Mouse (Mus musculus) spleen, postnatal 36 days (tissue): ENCODE measurements around the gene Pde10a.

Experiments
- DNase-seq, 2 experiments: peaks; one replicate each; pipeline ENCODE4 v3.0.0; 2022; ENCODE audit warnings: low spot score in 2 of 2, mixed read lengths in 1 of 2

Pde10a gene

DNA sequence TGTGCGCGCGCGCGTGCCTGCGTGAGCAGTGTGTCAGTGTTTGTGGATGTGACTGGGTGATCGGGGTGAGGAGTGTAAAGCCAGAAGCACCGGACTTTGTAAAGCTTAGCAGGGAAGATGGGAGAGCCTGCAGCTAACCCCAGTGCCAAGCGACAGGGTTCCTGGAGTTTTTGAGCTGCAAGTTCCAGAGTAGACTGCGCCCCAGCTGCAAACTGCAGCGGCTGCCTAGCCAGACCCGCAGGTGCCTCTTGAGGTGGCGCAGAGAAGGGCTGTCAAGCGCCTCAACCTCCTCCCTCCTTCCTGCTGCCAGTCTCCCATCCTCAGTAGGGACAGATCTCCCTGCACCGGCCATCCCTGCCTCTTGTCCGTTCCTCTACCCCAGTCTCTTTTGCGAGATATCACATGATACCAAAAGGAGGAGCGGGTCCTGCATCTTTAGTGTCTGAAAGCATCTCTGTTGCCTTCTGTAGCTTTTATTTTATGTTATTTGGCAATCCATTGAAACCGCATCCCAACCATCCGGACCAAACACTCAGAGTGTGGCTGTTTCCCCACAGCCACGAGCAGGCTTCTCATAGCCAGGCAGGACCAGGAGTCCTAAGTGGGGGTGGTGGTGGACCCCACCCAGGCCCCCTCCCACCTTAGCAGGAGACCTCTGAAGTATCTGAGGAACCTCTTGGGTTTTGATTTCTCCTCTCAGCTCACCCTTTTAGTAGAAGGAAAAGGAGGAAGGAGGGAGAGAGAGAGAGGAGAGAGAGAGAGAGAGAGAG lies 984 bp downstream of the Pde10a start:
- no peak for DNase-seq

DNA sequence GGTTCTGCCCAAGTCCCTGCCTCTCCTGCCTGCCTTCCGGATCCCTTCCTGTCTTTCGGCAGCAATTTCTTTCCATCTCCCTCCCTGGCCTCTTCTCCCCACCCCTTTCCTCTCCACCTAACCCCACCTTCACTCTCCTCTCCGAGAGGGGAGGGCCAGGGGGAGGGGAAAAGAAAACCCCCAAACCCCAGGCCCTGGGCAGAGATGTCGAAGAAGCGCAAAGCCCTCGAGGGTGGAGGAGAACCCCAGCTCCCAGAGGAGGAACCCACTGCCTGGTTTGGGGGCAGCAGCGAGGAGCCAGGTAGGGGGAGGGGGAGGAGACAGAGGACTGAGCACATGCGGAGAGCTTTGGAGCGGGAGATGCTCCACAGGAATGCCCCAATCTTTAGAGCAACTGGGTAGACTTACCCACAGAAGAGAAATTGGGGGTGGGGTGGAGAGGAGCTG lies 1.7 kb downstream of the Pde10a start:
- no peak for DNase-seq

DNA sequence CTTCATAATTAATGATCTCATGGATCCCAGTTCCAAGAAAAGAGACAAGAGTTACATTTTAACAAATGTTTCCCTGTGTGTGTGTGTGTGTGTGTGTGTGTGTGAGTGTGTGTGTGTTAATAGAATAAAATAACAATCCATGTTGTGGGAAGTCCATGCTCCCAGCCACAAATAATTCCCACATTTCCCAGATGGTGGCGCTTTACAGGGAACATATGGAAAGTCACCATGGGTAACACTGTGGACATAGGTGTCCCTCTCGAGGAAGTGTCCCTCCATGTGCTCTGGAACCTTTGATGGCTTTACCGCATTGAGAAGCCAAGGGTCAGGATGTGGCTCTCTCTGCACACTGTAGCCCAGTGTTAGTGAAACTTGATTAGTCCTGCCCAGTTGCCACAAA lies 3.5 kb downstream of the Pde10a start:
- DNase-seq = no peak

DNA sequence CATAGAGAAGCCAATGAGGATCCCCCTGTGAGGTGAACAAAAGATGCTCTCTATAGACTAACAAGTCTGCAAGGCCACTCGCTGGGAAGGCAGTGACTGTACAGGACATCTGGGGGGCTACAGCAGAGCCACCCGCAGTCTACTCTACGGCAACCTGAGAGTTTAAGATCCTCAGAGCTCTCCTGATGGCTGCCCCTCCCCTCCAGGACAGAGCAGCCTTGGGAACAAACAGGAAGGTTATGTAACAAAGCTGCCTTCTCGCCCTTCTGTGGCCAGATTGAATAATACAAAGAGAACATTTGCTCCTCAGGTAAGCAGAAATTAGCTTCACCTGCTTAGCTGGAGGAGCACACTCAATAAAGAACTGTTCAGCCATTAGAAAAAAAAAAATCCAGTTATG lies 7.4 kb downstream of the Pde10a start:
- DNase-seq = no peak

DNA sequence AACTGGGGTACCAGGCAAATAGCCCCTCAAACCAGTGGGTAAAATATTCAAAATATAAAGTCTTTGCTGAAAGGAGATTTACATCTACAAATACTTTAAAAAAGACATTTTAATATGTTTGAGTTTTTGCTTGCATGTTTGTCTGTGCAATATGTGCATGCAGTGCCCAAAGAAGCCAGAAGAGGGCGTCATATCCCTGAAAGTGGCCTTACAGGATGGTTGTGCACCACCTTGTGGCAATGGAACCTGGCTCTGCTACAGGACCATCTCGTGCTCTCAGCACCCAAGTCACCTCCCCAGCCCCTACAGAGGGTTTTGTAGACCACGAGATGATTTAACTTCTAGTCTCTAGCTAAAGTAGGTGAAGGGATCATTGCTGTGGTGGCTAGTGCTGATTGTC lies 8.7 kb downstream of the Pde10a start:
- no peak for DNase-seq

DNA sequence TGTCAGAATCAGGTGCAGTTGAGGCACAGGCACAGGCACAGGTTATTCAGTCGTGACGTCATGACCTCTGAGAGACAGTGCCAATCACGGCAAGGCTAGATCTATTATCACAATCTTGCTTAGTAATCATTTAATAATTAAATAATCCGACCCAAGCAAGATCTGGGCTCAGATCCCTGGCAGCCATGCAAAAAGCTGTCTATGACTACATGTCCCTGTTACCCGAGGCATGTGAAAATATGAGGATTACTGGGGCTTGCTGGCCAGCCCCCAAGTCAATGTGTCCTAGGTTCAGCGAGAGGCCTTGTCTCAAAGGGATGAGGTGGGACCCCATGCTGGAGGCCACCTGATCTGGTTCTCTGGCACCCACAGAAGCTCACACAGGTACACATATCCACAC lies 11.3 kb downstream of the Pde10a start:
- no peak for DNase-seq

GRCm38 (mm10) chr17:8538102-8538501 lies 12.9 kb downstream of the Pde10a start:
- no peak for DNase-seq

DNA sequence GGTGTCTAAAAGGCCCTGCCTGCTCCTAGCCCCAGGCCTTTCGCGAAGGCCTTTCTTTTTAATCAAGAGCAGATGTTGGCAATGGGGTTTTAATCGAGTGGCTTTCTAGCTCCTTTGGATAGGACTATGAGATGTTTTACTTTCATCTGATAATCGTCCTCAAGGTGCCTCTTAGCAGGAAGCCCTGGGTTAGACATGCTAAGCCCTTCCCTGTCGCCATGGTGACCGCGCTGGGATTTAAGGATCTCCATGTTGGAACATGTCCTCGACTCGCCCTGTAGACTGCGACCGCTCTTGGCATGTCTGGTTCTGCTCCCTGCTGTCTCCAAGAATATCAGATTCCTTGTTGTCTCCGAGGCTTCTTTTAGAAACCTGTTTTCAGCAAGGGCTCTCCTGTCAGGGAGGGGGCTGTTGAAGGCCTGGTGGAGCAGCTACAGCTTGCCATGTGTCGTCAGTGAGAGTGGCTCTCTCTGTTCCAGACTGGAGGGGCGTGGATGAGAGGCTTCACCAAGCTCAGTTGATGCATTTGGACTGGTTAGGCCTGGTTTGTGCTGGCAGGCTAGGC lies 16.9 kb downstream of the Pde10a start:
- no peak for DNase-seq

GRCm38 (mm10) chr17:8546366-8546765 lies 21.2 kb downstream of the Pde10a start:
- no peak for DNase-seq

DNA sequence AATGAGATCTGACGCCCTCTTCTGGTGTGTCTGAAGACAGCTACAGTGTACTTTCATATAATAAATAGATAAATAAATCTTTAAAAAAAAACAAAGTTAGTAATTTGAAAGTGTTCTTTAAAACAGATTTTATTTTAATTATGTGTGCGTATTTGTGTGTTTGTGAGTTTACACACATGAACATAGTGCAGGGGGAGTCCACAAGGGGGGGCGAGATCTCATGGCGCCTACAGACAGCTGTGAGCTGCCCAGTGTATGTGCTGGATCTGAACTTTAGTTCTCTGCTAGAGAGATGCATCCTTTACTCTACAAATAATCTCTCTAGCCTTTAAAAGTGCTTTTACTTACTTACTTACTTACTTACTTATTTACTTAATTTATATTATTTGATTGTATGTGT lies 23.6 kb downstream of the Pde10a start:
- DNase-seq = no peak

GRCm38 (mm10) chr17:8551641-8552040 lies 26.5 kb downstream of the Pde10a start:
- DNase-seq = no peak

- no peak for DNase-seq
Observed at GRCm38 (mm10) chr17:8552346-8553035, 27.3 kb downstream of the Pde10a start.

DNA sequence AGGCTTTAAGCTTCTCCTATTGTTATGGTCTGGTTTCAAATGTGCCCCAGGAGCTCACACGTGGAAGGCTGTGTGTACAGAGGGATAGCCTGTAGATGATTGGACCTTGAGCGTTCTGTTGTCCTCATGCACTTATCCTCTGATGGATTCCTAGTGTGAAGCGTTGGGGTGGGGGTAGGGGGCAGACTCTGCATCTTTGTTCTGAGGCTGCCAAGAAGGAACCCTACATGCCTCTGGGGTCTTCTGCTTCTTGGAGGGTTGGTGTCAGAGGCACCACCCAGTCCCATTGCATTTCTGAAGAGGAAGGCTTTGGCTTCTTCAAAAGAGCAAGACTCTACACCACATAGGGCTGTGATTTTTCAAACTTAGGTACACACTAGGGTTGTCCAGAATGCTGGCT lies 28.4 kb downstream of the Pde10a start:
- no peak for DNase-seq

DNA sequence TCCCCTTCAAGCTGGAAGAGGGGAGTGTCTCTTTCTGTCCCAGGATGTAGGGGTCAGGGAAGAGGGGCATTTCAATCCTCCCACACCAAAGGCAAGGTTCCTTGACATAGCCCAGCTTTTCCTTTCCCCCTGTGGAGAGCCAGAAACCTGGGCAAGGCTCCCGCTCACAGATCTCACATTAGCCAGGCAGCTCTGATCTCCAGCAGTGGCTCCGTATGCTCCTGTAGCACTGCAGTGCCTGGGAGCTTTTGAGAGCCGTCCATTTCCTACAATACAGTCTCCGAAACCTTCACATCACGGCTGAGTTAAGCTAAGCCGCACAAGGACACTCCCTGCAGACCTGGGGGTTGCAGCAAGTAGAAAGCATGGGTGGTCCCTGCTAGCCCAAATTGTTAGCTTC lies 29.0 kb downstream of the Pde10a start:
- DNase-seq = no peak

- DNase-seq = no peak
Observed at GRCm38 (mm10) chr17:8555785-8556184, 30.6 kb downstream of the Pde10a start.

- DNase-seq = no peak
Observed at GRCm38 (mm10) chr17:8556223-8556622, 31.1 kb downstream of the Pde10a start.

GRCm38 (mm10) chr17:8557926-8558325 lies 32.8 kb downstream of the Pde10a start:
- no peak for DNase-seq

GRCm38 (mm10) chr17:8562101-8562885 lies 37.1 kb downstream of the Pde10a start:
- DNase-seq = no peak

DNA sequence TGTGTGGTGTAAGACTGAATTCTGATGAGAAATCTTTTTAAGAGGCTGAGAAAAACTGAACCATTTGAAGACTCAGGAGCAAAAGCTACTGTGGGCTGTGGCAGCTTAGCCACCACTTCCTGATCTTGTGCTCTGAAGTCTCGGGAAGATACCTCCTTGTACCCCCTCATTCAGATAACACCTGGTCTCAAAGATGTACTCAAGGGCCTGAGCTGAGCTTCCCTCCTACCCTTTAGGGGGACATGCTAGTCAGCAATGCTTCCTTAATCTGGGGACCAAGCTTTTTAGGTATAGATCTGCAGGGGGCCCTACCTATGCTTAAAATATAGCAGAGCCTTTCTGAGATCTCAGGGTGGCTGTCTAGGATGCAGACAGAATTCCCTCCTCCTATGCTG lies 37.7 kb downstream of the Pde10a start:
- no peak for DNase-seq

DNA sequence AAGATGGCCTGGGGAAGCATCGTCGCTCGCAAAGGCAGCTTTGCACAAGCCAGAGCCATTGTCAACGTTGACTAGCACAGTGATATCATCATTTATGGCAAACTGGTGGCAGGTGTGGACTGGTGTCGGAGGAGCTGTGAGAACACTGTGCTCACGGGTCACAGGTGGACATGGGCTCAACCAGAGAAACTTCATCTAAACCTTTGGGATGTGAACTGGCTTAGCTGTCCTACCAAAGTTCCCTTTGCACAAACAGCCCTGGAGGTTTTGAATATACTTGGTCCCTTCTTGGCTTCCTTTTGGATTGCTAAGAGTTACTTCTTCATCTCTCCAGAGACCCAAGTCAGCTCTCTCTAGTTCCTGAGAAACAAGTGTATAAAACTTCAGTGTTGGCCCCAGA lies 41.7 kb downstream of the Pde10a start, which contains the start of gene Gm17087:
Gene Gm17087 (minus strand): TSS at position 101 of the 400 bp plus-strand sequence.
- DNase-seq = no peak

GRCm38 (mm10) chr17:8573542-8574260 lies 48.5 kb downstream of the Pde10a start:
- DNase-seq = no peak
